Mouse (Mus musculus) embryonic facial prominence, embryonic 11.5 days (tissue): ENCODE results near the gene Kcnk6. TPM values are rescaled to one million over a fixed set of nuclear protein-coding genes. Genes with fewer than 3 reads are reported as not detected.

Experiments used
- ATAC-seq: fragments of 200-750 bp; cut with Nextera tagmentation; replicated peaks from 2 replicates; pipeline ENCODE4 v1.8.0; 2017; ENCODE audit warnings: low read depth; ENCODE audit not compliant: insufficient number of reproducible peaks, low FRiP score, low TSS enrichment
- DNase-seq: peaks from one replicate; pipeline ENCODE4 v3.0.0-alpha.2; 2015; ENCODE audit warnings: low spot score
- H3K27ac ChIP-seq: fragments of 300-500 bp; sonication (generic); replicated peaks from 2 replicates; pipeline ENCODE4 v1.5.1; 2014; ENCODE audit warnings: mild to moderate bottlenecking, low read depth, low read length, control low read depth
- H3K27me3 ChIP-seq: fragments of 300-500 bp; sonication (generic); 2 replicates; pipeline ENCODE4 v1.6.1; 2014; ENCODE audit warnings: mild to moderate bottlenecking, low read length, moderate library complexity, mixed read lengths; ENCODE audit not compliant: control insufficient read depth, insufficient read depth
- H3K36me3 ChIP-seq: fragments of 300-500 bp; sonication (generic); replicated peaks from 2 replicates; pipeline ENCODE4 v1.6.1; 2014; ENCODE audit warnings: low read depth, mild to moderate bottlenecking, low read length, moderate library complexity, mixed read lengths; ENCODE audit not compliant: control insufficient read depth, insufficient read depth
- H3K4me1 ChIP-seq: fragments of 300-500 bp; sonication (generic); 2 replicates; pipeline ENCODE4 v1.6.1; 2014; ENCODE audit warnings: low read length, mixed read lengths; ENCODE audit not compliant: control insufficient read depth, insufficient read depth
- H3K4me2 ChIP-seq: fragments of 300-500 bp; sonication (generic); 2 replicates; pipeline ENCODE4 v1.6.1; 2014; ENCODE audit warnings: low read depth, mild to moderate bottlenecking, control low read depth, low read length, moderate library complexity
- H3K4me3 ChIP-seq: fragments of 300-500 bp; sonication (generic); 2 replicates; pipeline ENCODE4 v1.5.1; 2014; ENCODE audit warnings: low read depth, low read length, control low read depth
- H3K9ac ChIP-seq: fragments of 300-500 bp; sonication (generic); replicated peaks from 2 replicates; pipeline ENCODE4 v1.6.1; 2014; ENCODE audit warnings: mild to moderate bottlenecking, control low read depth, low read length
- H3K9me3 ChIP-seq: fragments of 300-500 bp; sonication (generic); replicated peaks from 2 replicates; pipeline ENCODE4 v1.6.1; 2016; ENCODE audit warnings: mild to moderate bottlenecking, low read length, inconsistent platforms, mixed read lengths; ENCODE audit not compliant: control insufficient read depth
- WGBS: fragments of 180-500 bp; shearing (Covaris S2); extraction: QIAGEN DNeasy Blood & Tissue Kit; methylation state at CpG from one replicate; pipeline ENCODE4 v1.1.7; 2014; 5-methylcytosine and 5-hydroxymethylcytosine counted together
- polyA plus RNA-seq: library from polyadenylated mRNA; unstranded; fragments of >200 nt; fragmentation: Nextera tagmentation; extraction: Ambion mirVana; gene quantifications from 2 replicates; pipeline ENCODE4 v1.2.1, GENCODE M21; 2014

Gene Kcnk6
- polyA plus RNA-seq = 0.45 and 0.53 TPM in 2 replicates

GRCm38 (mm10) chr7:29232247-29233013, at the start of gene Kcnk6:
Gene Kcnk6 (minus strand): TSS chr7:29232515.
- peak within 1 kb of the TSS; percentile 92 for H3K4me2 ChIP-seq
- H3K27ac ChIP-seq = no peak within 1 kb of the TSS
- 2% methylated on average over 43 of the region's 62 CpGs for whole genome bisulfite sequencing
- no peaks in the 10 kb centered on the region for H3K9me3 ChIP-seq
- DNase-seq (peak; percentile 29), ATAC-seq (no peak)
- no peaks in the 10 kb centered on the region for H3K36me3 ChIP-seq
- H3K9ac ChIP-seq = peak within 1 kb of the TSS; percentile 69
- peaks cover 15% of the 10 kb centered on the region for H3K27me3 ChIP-seq
- H3K4me1 ChIP-seq = peaks cover 4% of the 10 kb centered on the region
- peak within 1 kb of the TSS; percentile 46 for H3K4me3 ChIP-seq

GRCm38 (mm10) chr7:29281201-29282073, 49.1 kb upstream of the Kcnk6 start, which contains the start of gene Spint2:
Gene Spint2 (minus strand): TSS chr7:29281912.
- peak; percentile 66 for ATAC-seq
- H3K36me3 ChIP-seq = no peaks in the 10 kb centered on the region
- peak within 1 kb of the TSS; percentile 98 for H3K4me2 ChIP-seq
- H3K27ac ChIP-seq = no peak within 1 kb of the TSS
- peak; percentile 63 for DNase-seq
- H3K27me3 ChIP-seq = peaks cover 18% of the 10 kb centered on the region
- H3K4me3 ChIP-seq = peak within 1 kb of the TSS; percentile 55
- WGBS = under 1% methylated on average over 79 of the region's 80 CpGs
- no peaks in the 10 kb centered on the region; the same call in 1 of the 2 replicates for H3K4me1 ChIP-seq
- H3K9ac ChIP-seq = peak within 1 kb of the TSS; percentile 70
- H3K9me3 ChIP-seq = no peaks in the 10 kb centered on the region

DNA sequence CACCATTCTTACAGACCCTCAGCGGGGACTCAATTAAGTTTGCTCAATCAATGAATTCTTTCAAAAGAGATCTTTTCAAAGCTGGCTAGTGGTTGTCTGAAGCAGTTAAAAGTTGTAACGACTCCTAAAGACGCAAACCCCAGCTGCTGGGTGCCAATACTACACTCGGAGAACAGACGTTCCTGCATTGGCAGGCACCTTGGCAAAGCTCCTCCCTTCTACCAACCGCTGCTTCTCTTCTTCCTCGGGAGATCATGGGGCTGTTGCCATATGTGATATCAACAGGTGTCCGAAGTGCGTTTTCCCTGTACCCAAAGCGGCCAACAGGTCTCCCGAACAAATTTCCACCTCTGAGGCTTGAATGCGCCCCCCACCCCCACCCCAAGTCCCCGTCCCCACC, 48.5 kb upstream of the Kcnk6 start:
- DNase-seq (no peak), ATAC-seq (no peak)
- 11% methylated on average over 13 of the region's 13 CpGs for WGBS
- H3K27me3 ChIP-seq = peaks cover 18% of the 10 kb centered on the region
- H3K4me3 ChIP-seq = peak overlapping the region; percentile 55
- H3K36me3 ChIP-seq = no peaks in the 10 kb centered on the region
- H3K27ac ChIP-seq = no peak overlapping the region
- no peaks in the 10 kb centered on the region; the same call in 1 of the 2 replicates for H3K4me1 ChIP-seq
- no peaks in the 10 kb centered on the region for H3K9me3 ChIP-seq
- peak overlapping the region; percentile 70 for H3K9ac ChIP-seq
- H3K4me2 ChIP-seq = peak overlapping the region; percentile 98

GRCm38 (mm10) chr7:29279924-29280323, 47.6 kb upstream of the Kcnk6 start:
- DNase-seq (no peak), ATAC-seq (no peak)
- H3K4me2 ChIP-seq = no peak overlapping the region; the same call in 1 of the 2 replicates
- H3K36me3 ChIP-seq = no peaks in the 10 kb centered on the region
- no peak overlapping the region for H3K4me3 ChIP-seq
- 62% methylated on average over 8 of the region's 8 CpGs for WGBS
- no peak overlapping the region for H3K27ac ChIP-seq
- no peaks in the 10 kb centered on the region for H3K9me3 ChIP-seq
- peaks cover 18% of the 10 kb centered on the region for H3K27me3 ChIP-seq
- no peak overlapping the region for H3K9ac ChIP-seq
- no peaks in the 10 kb centered on the region; the same call in 1 of the 2 replicates for H3K4me1 ChIP-seq

- ATAC-seq = no peak
- Histone ChIP-seq H3K4me2 (no peak overlapping the region), H3K27me3 (peaks cover 18% of the 10 kb centered on the region)
Measured at GRCm38 (mm10) chr7:29279261-29279660, 46.9 kb upstream of the Kcnk6 start.

GRCm38 (mm10) chr7:29277510-29277909, 45.2 kb upstream of the Kcnk6 start:
- Histone ChIP-seq H3K4me2 (no peak overlapping the region), H3K4me1 (no peaks in the 10 kb centered on the region; the same call in 1 of the 2 replicates), H3K27me3 (peaks cover 16% of the 10 kb centered on the region), H3K9ac (no peak overlapping the region), H3K27ac (no peak overlapping the region), H3K36me3 (no peaks in the 10 kb centered on the region), H3K4me3 (no peak overlapping the region), H3K9me3 (no peaks in the 10 kb centered on the region)
- ATAC-seq = no peak
- no peak for DNase-seq
- 78% methylated on average over 4 of the region's 4 CpGs for WGBS

More at GRCm38 (mm10) chr7:29279261-29279660, 46.9 kb upstream of the Kcnk6 start:
- H3K27ac ChIP-seq = no peak overlapping the region
- H3K36me3 ChIP-seq = no peaks in the 10 kb centered on the region
- no peaks in the 10 kb centered on the region for H3K9me3 ChIP-seq
- no peaks in the 10 kb centered on the region; the same call in 1 of the 2 replicates for H3K4me1 ChIP-seq
- DNase-seq = no peak
- no peak overlapping the region for H3K9ac ChIP-seq
- no peak overlapping the region for H3K4me3 ChIP-seq

GRCm38 (mm10) chr7:29276715-29277114, 44.4 kb upstream of the Kcnk6 start:
- no peak overlapping the region for H3K27ac ChIP-seq
- H3K4me3 ChIP-seq = no peak overlapping the region
- H3K9me3 ChIP-seq = no peaks in the 10 kb centered on the region
- ATAC-seq = no peak
- no peaks in the 10 kb centered on the region for H3K36me3 ChIP-seq
- H3K27me3 ChIP-seq = peaks cover 11% of the 10 kb centered on the region
- WGBS = 67% methylated on average over 5 of the region's 5 CpGs
- no peaks in the 10 kb centered on the region; the same call in 1 of the 2 replicates for H3K4me1 ChIP-seq
- DNase-seq = no peak
- no peak overlapping the region for H3K9ac ChIP-seq
- no peak overlapping the region for H3K4me2 ChIP-seq
